Mouse (Mus musculus): ENCODE results near the gene Ifitm10.

DNA sequence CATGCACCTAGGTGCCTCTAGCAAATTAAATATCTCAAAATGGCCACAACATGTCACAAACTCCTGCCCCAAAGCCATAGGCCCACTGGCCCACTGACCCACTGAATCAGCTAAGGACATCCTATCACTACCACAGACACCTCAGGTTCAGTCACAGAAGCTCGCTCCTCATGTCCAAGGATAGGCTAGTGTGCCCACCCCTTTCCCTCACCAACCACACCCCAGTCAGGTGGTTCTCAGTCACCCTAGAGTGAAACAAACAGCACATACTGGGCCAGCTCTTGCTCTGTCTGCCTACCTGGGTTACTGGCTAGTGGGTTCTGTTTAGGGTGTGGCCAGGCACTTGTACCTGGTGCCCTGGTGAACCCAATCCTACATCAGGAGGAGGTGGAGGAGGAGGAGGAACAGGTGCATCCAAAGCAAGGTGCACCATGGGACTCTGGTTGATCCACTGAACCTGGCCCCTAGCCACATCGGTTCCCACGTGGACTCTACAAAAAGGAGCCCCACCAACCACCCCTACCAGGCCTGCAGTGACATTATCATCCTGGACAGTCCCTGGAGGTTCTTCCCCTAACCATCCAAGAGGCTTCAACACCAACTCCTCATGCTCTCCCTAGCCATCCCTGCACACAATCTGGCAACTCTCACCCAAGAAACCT is 12.3 kb upstream of the Ifitm10 start:
- TF ChIP-seq POLR2A (IDR thresholded peaks at IDR 0.05; ENCODE audit: low read depth, low read length): no peak
- no peak for TF ChIP-seq CTCF (IDR thresholded peaks at IDR 0.05; ENCODE audit: extremely low read depth, insufficient read length, insufficient replicate concordance, low read depth, low read length)

Data from small intestine, adult 2 months (tissue).